Mouse (Mus musculus) lung, postnatal 14 days (tissue): ENCODE data around the gene Zfp575.

Source experiments
- DNase-seq: peaks from one replicate; pipeline ENCODE4 v3.0.0; 2021

Gene Zfp575

DNA sequence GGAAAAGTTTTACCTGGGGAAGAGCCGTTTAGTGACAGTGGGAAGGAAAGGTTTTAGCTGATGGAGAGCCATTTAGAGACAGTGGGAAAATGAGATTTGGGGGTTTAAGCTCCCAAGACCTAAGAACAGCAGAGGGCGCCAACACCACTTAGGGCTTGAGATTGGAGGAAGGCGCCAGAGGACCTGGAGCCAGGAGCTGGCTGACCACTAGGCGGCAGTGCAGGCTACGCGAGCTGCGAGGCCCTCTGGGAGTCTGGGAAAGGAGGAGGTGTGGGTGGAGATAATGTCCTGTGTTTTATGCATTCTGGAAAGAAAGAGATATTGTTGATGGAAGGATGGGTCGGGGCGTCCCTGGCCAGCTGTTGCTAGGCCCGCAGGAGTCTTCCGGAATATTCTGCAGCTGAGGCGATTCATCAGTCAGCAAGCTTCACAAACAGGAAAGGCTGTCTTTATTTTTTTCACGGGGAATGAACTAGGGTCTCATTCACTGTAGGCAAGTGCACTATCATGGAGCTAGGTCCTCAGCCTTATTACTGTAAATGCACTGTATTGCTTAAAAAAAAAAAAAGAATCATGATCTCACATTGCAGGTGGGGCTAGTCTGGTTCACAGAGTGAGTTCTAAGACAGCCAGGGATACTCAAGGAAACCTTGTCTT, 13.6 kb upstream of the Zfp575 start:
- DNase-seq: peak; percentile 99

DNA sequence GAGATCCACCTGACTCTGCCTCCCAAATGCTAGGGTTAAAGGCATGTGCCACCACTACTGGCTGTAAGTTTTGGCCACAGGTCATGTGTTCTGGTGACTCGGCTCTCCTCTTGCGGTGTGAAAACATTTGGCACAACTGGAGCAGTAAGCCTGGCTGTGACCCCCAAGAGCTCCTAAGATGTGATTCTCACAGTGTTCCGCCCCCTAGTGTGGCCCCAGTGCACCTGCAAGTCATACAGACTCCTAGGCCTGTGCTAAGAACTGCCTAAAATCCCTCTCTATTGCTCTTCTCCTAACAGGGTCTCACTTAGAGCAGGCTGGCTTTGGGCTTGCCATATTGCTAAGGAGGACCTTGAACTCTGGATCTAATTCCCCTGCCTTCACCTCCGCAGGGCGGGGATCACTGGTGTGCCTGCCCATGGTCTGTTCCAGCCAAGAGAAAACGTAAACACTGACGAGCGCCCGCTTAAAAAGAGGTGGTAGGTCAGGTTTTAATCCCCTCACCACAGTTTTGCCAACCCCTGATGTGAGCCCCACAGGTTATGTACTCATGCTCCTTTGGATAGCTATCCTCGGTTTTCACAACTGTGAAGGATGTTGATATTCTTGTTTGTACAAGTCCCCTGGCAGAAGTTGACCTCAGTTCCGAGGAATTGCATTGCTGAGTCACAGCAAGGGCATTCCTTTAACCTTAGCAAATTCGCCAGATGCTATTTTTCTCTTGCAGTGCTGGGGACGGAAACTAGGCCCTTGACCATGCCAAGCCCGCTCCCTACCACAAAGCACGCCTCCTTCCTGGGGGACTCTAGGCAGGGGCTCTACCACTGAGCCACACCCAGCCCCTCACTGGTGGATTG, 12.0 kb upstream of the Zfp575 start:
- DNase-seq: no peak

DNA sequence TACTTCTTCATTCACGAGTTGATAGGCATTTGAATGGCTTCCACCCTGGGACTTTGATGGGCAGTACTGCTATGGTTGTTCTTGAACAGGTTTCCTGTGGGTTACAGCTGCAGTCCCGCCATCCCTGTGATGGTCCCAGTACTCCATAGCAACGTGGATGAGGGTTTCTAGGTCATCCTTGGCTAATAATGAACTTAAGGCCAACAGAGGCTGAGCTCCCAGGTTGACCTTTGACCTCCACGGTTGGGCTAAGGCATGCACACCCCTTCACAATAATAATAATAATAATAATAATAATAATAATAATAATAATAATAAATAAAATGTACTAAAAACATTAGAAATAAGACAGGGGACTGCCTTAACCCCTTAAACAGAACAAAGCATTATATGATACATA, 10.7 kb upstream of the Zfp575 start:
- DNase-seq: no peak

DNA sequence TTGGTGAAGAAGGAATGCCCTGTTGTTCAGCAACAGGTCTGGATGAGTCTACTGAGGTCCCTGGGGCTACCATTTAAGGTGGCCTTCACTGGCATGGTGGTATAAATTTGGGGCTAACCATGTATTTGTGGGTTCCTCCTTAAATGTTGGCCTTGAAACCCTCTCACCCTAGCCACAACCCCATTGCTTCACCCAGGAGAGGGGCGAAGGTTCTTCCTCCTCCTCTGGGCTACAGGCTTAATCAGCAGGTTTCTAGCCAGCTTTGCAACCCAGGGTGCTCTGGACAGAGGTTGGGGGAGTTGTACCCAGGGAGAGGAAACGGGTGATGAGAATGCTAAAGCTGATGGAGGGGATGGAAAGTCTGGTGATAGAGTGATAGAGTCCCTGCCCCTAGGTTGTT, 8.0 kb upstream of the Zfp575 start:
- no peak for DNase-seq

DNA sequence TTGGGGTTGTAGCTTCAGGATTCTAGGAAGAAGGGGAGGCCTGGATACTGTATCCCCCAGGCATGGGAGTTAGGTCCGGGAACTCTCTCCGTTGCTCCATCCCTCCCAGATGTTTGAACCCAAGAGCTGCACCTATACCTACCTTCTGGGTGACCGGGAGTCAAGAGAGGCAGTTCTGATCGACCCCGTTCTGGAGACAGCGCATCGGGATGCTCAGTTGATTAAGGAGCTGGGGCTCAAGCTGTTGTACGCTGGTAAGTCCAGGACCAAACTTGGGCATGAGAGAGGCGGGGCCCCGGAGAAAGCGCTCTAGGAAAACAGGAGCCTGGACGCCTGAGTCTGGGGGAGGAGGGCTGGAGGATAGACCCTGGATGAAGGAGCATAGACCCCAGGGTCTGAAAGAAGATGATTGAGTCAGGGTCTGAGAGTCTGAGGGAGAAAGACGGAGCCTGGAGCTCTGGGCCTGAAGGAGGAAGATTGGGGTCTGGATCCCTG, 6.9 kb upstream of the Zfp575 start:
- no peak for DNase-seq

DNA sequence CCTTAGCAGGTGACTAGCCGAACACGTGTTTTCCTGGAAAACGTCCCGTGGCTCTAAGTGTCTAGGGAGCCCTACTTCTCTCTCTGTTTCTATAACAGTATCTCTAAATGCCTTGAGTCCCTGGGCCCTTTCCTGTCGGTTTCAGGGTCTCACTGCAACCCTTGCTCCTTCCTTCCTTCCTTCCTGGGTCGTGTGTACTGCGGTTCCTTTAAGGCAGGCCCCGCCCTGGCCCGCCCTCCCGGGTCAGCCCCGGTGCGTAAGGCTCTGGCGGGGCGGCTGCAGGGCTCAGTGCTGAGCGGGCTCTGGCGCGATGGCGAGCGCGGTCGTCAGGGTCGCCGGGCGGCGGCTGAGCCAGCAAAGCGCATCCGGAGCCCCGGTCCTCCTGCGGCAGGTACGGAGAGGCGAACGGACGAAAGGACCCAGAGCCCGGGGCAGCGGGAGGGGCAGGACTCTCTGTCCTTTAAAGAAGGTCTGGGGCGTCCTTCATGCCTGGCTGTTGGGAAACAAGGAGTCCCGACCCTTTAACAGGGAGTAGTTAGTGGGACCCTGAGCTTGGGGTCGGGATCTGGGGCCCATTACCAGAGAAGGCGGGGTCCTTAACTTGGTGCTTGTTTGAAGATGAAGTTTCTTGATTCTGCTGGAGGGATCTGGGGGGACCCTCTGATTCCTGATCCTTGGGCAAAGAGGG, 6.3 kb upstream of the Zfp575 start:
- peak; percentile 75 for DNase-seq

DNA sequence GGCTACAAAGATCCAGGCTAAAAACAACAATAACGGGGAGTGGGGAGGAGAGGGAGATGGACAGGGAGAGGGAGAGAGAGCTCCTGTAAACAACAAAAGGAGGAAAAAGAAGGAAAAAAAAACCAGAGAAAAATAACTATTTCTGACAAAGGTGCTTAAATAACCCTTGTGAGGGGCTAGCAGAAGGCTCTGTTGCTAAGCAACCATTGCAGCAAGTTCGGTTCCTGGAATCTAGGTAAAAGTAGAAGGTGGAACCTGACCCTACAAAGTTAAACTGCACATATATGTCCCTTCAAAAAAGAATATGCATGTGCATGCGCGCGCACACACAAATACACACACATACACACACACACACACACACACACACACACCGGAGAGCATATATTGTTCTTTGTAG, 5.3 kb upstream of the Zfp575 start:
- no peak for DNase-seq

DNA sequence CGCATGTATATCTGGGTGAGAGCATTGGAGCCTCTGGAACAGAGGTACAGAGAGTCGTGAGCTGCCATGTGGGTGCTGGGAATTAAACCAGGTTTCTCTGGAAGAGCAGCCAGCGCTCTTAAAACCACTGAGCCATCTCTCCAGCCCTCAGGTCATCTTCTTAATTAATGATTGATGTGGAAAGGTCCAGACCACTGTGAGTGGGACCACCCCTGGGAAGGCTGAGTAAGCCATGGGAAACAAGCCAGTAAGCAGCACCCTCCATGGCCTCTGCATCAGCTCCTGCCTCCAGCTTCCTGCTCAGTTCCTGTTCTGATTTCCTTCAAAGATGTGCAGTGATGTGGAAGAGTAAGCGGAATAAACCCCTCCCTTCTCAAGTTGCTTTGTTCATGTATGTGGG, 4.7 kb upstream of the Zfp575 start:
- no peak for DNase-seq

DNA sequence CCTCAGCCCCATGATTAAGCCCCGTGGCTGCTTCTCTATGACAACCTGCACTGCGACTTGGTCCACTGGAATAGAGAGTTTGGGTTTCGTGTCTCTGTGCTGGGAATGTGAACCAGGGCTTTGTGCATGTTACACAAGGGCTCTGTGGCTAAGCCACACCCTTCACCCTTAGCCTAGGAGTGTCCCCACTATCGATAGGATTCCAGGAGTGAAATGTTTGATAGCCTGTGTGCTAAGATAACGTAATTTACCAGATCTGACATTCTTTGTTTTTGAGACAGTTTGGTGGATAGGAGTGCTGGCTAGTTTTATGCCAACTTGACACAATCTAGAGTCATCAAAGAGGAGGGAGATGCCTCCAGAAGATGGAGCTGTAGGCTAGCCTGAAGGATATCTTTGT, 4.3 kb upstream of the Zfp575 start:
- no peak for DNase-seq

DNA sequence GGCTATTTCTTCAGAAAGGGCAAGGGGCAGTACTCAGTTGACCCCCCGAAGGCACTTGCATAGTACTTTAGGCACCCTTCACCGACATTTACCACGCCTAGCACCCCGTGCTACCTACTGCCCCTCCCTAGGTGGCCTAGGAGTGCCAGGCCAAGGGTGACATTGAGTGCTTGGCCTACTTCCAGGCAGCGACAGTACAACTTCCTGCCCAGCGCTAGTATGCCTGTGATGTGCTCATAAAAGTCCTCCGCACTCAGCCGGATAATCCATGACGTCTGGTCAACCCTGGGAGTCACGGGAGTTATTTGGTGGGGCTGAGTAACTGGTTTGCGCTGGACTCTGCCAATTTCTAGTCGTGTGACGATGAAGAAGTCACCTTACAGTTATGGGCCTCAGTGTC, 895 bp upstream of the Zfp575 start:
- DNase-seq: peak; percentile 55

DNA sequence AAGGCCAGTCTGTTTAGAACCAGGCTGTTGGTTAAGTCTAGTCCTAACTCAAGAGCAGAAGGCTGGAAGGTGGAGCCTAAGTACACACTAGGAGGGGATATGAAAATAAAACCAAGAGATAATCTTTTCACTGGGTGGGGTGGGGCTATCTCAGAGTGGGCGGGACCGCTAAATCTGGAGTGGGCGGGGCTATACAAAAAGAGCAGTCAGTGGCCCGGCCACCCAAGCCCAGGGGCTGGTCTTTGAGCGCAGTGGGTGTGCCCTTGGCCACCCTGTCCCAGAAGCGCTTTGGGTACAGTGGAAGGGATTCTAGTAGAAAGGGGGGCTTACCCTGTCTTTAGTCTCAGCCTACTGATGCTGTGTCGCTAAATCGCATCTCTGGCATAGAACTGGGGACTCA, 613 bp downstream of the Zfp575 start:
- no peak for DNase-seq

DNA sequence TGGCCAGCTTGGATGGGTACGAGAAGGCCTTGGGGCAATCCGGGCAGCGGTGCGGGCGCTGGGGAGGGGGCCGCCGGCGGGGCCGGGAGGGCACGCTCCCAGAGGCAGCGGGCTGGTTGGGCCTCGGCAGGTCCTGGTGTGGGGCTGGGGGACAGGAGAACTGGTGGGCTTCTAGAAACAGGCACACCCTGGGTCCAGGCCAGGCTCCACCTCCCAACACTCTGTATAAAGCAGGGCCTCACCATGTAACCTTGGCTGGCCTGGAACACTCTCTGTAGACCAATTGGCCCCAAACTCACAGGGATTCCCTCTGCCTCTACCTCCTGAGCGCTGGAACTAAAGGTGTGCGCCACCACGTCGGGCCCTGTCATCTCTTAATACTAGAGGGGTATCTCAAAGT, 1.4 kb downstream of the Zfp575 start:
- DNase-seq: no peak

DNA sequence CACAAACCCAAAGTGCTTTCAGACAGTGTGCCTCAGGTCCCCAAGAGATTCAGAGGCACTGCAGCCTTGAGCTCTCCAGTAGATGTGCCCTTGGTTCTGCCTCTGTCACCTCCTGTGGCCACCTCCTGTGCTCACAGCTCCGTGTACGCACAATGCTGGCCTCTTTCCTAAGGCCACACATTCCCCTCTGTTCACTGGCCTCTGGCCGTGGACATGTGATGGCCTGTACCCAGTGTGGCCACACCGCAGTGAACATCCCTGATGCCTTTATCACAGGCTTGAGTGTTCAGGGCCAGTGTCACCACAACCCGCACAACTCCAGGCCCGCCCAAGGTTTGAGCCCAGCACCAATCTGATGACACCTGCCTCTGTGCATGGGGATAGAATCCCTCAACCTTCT, 2.6 kb downstream of the Zfp575 start:
- no peak for DNase-seq

DNA sequence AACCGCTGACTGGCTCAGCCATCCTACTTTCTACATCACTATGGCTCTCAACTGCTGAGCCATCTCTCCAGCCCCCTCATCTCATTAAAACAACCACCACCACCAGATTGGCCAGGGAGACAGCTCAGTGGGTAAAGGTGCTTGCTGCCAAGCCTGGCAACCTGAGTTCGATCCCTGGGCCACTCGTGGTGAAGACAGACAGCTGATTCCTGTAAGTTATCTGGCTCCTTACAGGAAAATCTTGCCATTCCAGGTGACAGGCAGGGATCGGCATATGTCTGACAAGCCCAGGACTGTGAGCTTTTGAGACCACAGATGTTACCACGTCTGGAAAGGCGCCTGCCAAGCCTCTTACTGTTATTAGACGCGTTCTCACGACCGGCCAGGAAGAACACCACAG, 9.6 kb downstream of the Zfp575 start:
- no peak for DNase-seq

DNA sequence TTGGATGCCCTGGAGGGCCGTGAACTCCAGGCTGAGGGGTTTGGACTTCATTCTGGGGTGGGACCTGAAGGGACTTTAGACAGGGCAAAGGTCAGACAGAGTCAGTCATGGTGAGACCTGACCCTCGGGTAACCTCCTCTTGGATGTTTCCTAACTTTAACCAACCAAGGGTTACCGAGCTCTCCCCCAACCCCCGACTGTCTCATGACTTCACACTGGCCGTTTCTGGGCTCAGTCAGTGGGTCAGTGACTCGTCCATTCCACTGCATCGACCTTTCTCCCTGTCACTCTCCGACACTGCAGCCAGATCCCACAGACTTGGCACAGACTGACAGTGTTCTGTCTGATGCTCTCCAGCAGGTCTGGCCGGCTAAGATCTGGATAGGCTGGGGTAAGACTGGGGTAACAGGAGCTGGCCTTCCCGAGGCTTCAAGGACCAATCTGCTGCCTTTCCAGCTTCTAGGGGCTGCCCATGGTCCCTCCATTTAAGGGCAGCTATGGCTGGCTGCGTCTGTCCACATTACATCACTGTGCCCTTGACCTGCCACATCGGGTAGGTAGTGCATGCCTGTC, 13.1 kb downstream of the Zfp575 start:
- no peak for DNase-seq

DNA sequence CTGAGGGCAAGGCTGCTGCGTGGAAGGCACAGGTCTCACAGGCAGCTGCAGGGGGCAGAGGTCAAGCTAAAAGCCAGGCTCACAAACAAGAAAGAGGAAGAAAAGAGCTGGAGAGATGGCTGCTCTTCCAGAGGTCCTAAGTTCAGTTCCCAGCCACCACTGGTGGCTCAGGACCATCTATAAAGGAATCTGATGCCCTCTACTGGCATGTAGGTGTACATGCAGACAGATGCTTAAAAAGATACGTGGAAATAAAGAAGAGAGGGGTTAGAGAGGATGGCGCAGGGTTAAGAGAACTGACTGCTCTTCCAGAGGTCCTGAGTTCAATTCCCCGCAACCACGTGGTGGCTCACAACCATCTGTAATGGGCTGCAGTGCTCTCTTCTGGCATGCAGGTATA, 15.0 kb downstream of the Zfp575 start:
- DNase-seq: no peak

DNA sequence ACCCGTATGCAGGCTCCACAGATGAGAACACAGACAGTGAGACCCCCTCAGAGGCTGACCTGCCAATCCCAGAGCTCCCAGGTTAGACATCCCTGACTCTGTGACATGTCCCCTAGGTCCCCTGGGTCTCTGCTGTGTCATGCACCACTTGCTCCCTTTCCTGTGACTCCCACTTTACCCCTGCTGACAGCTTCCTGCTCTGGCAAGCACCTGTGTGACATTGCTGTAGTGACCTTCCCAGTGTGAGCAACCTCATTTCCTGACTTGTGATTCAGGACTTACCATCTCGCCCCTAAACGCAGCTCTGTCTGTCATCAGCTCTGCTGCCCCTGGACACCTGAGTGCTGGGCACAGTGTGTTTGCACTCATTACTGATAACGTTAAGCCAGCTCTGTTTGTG, 16.4 kb downstream of the Zfp575 start:
- DNase-seq: no peak

DNA sequence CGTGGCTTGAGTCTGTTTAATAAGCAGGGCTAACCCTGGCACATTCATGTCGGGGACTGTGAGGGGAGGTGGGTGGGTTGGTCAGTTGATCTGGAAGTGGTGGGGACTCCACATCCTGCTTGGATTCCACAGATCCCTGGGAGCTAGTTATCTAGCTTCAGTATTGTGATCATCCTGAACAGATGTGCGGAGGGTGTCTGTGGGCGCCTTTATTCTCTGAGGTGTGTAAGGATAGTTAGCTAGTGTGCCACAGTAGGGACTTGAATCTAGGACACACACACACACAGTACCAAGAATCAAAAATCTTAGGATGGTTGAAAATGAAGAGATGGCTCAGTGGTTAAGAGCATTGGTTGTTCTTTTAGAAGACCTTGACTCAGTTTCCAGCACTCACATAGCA, 18.9 kb downstream of the Zfp575 start:
- no peak for DNase-seq

DNA sequence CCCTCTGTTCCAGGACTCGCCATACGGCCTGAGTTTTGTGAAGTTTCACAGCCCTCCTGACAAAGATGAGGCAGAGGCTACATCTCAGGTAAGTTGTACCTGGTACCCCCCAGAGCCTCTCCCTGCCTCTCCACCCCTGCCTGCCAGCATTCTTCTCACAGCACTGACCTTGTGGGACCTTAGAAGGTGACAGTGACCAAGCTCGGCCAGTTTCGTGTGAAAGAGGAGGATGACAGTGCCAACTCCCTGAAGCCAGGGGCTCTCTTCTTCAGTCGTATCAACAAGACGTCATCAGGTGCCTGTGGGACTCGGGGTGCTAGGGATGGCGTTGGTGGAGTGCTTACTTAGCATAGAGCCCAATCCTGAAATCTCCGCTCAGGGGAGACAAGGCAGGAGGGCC, 21.2 kb downstream of the Zfp575 start:
- DNase-seq: no peak

DNA sequence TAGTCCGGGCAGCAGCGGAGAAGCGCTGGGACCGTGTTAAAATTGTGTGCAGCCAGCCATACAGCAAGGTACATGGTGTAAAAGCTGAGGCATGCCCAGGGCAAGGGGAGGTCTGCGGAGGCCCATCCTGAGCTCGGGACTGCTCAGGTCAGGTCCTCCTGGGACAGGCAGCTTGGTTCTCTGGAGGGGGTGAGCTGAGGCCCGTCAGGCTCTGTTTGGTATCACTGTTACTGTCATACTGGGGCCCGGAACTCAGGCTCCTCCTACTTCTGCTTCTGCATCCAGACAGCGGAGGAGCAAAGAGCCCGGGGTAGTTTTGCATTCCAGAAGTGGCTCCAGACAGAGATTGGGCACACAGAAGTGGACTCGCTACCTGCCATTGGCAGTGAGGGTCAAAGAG, 21.8 kb downstream of the Zfp575 start:
- DNase-seq: no peak

DNA sequence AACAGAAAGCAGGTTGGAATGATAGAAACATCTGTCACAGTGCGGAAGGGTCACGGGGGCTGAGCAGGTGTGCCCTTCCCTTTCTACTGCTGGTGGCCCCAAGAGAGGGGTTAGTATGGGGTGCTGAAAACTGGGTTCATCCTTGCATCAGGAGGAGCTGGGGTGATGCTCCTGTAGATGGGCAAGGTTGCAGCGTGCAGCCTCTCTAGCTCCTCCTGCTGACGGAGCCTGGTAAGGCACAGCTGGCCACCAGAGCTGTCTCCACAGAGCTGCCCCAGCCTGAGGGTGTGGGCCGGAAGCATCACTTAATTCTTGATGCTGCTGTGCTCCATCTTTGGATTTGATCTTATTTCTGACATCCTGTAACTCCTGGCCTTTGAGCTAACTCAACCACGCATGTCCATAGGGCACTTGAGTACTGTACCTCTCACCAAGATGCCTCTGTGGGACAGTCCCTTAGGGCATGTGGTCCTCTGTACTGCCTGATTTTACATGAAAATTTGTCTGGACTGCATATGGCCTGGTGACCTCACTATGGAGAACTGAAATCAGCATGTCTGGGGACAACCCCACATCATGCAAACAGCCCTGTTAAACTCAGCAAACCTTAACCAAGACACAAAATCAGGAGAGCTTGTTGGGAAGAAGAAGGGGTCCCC, 22.7 kb downstream of the Zfp575 start:
- peak; percentile 81 for DNase-seq

DNA sequence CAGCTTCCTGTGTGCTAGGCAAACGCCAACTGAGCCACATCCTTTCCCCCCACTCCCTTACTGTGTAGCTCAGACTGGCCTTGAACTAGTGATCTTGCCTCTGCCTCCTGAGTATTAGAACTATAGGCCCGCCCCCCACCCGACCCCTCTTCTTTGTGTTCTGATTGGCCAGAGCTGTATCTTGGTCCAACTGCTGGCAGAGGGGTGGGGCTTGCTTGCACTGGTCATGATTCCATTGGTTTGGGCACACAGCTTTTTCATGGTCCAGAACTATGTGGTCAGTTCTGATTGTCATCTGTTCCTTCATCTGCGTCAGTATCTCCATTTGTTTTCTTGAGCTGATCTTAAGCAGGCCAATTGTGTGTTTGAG, 23.6 kb downstream of the Zfp575 start:
- DNase-seq: no peak

DNA sequence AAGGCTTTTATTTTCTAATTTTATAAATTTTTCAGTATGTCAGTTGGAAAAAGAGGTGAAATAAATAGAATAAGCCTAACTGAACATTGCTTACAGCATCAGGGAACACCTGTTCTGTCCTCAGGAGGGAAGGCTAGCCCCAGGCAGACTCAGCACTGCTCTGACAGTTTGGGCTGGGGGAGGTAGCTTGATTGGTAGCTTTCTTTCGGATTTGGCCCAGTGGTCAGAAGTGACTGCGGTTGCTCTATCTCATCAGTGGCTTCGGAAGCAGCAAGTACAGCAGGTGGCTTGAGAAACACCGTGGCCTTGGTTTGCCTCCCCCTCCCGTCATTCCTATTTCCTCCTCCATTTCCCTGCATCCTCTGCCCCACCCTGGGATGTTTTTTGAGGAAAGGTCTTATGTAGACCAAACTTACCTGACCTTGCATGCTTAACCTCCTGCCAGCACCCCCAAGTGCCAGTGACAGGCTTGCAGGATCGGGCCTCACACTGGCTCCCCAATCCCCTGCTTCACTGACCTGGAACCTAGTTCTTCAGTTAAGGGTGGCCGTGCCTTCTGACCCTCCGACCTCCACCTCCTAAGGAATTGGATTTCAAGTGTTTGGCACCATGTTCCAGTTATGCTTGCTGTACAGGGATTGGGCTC, 24.1 kb downstream of the Zfp575 start:
- no peak for DNase-seq
